Mouse (Mus musculus): ENCODE data around the gene Wdr26. TPM values are rescaled to one million over a fixed set of nuclear protein-coding genes. Genes with fewer than 3 reads are reported as not detected.

Gene Wdr26
- polyA plus RNA-seq, 1 experiment = 16.0 TPM

DNA sequence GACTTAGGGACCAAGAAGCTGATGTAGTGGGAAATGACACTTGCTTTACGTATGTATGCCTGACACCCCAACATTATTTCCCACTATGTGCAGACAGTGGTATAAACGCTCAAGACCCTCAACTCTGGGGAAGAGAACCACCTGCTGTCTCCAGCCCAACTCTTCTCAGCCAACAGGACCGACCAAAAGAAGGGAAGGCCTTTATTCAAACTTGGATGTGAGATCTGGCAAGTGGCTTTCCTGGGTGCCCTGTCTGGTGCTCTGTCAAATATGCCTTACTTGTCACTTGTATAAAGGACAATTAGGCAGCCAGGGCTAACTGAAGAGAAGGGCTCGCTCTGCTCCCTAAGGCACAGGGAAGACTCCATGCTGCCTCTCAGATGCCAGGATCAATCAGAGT, 12.4 kb downstream of the Wdr26 start:
- DNase-seq (ENCODE audit: low read depth, low spot score) = no peak
- whole genome bisulfite sequencing = 90% methylated on average over 4 of the region's 4 CpGs

- DNase-seq (ENCODE audit: low read depth, low spot score) = no peak
- 98% methylated on average over 4 of the region's 4 CpGs for WGBS
These were observed 22.9 kb downstream of the Wdr26 start for GRCm38 (mm10) chr1:181188925-181189324.

GRCm38 (mm10) chr1:181170210-181170609, 41.6 kb downstream of the Wdr26 start:
- WGBS = 41% methylated on average over 8 of the region's 8 CpGs
- no peak for DNase-seq (ENCODE audit: low read depth, low spot score)

DNA sequence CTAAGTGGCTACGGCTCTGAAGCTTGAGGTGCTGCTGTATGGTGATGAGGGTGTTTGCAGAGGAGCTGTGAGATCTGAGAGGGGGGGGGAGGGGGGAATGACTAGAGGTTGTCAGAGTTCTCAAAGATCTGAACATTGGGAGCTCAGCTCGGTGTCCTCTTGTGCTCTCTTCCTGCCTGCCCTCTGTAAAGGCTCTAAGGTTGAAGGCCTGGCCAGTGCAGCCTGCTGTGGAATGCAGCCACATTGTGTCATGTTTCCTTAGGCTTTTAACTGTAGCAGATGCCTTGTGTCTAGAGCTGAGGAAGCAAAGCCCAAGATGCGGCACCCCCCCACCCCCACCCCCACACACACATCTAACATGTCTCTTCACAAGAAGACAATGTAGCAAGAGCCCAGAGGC, 43.4 kb downstream of the Wdr26 start:
- WGBS = 79% methylated on average over 3 of the region's 3 CpGs
- DNase-seq (ENCODE audit: low read depth, low spot score) = no peak

- DNase-seq (ENCODE audit: low read depth, low spot score) = no peak
- WGBS = 80% methylated on average over 2 of the region's 2 CpGs
These were observed 44.0 kb downstream of the Wdr26 start for GRCm38 (mm10) chr1:181167816-181168215.

DNA sequence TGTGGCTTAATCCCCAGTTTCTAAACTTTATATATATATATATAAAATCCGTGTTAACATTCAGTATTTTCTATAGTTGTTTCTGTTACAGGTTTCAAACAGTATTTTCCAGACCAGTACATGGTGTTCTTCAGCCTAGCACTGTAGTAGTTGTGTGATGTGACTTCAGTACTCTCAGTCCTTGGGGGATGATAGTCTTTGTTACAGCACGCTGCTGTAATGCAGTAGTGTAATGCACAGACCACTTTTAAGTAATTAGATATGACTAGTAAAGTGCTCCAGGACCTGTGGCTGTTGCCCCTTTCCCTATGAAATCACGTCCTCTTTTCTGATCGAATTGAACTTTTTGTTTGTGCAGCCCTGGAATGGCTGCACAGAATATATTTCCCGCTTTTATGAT, 60.3 kb downstream of the Wdr26 start:
- WGBS = 17% methylated on average over 5 of the region's 5 CpGs
- DNase-seq (ENCODE audit: low read depth, low spot score) = no peak

DNA sequence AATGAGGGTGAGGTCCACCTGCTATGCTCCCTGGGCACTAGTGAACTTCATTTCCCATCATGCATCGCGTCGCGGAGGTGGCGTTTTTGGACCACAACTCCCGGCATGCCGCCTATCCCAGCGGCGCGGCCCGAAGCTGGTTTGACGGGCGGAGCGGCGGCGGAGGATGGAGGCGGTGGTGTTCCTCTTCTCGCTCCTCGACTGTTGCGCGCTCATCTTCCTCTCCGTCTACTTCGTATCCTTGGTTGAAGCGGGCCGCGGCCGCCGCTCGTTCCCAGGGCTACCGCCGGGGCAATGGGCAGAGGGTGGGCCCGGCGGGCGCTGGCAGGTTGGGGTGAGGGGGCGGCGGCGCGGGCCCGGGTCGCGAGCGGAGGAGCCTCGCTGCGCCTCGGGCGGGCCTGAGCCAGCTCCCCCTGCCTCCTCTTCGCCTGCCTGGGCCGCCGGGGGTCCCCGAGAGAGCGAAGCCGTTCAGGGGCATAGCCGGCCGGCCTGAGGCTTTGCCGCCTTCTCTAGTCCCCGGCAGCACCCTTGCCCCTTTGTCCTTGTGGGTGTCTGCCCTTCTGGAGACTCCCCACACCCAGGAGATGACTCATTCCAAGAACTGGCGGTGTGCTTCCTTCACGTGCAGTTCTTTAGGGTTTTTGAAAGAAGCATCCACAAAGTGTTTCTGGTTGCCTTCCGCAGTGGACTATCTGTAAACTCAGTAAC, 60.8 kb downstream of the Wdr26 start:
- DNase-seq (ENCODE audit: low read depth, low spot score) = peak; percentile 89
- under 1% methylated on average over 59 of the region's 59 CpGs for WGBS

DNA sequence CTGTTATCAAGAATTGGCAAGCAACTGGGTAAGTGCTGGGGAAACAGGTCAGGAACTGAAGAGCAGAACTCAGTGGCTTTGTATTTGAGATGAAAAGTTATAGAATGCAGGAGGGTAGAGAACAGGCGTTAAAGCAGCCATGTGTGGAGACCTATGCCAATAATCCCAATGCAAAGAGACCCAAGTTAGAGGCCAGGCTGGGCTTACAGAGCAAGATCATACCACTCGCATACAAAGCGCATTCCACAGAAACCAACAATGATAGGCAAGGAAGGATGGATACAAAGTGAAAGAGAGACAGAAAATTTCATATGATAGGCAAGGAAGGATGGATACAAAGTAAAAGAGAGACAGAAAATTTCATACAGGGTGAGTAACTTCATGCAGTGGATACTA, 61.4 kb downstream of the Wdr26 start:
- WGBS = 71% methylated on average over 3 of the region's 3 CpGs

DNA sequence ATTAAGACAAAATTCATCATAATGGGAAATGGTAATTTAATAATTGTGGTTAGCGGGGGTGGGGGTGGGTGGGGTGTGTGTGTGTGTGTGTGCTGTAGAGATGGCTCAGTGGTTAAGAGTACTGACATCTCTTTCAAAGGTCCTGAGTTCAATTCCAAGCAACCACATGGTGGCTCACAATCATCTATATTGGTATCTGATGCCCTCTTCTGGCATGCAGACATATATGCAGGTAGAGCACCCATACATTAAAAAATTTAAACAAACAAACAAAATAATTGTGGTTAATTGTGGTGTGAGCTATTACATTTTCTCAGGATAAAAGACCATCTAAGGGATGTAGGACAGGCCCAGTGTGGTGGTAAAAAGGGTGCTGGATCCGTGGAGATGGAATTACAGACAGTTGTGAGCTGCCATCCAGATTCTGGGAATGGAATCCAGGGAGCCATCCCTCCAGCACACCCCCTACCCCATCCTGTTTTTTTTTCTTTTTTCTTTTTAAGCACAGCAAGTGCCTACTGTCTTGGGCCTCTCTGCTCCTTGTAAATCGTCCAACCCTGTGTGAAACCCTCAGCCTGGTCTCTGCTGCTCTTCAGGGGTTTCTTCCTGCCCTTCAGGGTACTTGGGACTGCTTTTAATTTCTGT, 62.3 kb downstream of the Wdr26 start:
- DNase-seq (ENCODE audit: low read depth, low spot score) = no peak
- WGBS = 68% methylated on average over 3 of the region's 3 CpGs

More for the DNA sequence above, 61.4 kb downstream of the Wdr26 start:
- DNase-seq (ENCODE audit: low read depth, low spot score) = no peak

GRCm38 (mm10) chr1:181148540-181148939, 63.3 kb downstream of the Wdr26 start:
- DNase-seq (ENCODE audit: low read depth, low spot score) = peak; percentile 67
- 21% methylated on average over 5 of the region's 5 CpGs for WGBS

DNA sequence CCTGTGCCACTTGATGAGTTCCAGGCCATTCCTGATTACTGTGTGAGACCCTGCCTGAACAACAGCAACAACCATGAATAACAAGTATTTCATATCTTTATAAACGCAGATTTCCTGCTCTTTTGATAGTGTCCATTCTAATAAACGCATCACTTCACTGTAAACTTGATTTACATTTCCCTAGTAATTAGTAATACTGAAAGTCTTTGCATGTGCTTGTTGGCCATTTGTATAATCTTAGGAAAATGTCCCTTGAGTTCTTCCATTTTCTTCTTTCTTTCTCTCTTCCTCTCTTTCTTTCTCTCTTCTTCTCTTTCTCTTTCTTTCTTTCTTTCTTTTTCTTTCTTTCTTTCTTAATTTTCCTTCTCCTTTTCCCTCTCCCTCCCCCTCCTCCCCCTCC, 65.6 kb downstream of the Wdr26 start:
- no peak for DNase-seq (ENCODE audit: low read depth, low spot score)
- 81% methylated on average over 2 of the region's 2 CpGs for WGBS

DNA sequence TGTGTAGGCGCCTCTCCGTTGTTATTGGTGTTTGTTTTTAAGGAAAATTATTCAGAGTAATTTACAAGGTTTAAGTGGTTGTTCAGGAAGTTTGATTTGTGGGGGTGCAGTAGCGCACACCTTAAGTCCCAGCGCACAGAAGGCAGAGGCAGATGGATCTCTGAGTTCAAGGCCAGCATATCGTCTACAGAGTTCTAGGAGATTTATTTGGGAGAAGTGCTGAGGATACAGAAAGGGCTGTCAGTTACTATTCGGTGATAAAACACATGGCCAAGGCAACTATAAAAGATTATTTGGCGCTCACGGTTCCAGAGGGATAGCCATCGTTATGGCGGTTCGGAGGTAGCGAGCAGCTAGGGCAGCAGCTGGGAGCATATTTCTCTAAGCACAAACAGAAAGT, 66.8 kb downstream of the Wdr26 start:
- 2% methylated on average over 12 of the region's 12 CpGs for WGBS
- DNase-seq (ENCODE audit: low read depth, low spot score) = no peak

DNA sequence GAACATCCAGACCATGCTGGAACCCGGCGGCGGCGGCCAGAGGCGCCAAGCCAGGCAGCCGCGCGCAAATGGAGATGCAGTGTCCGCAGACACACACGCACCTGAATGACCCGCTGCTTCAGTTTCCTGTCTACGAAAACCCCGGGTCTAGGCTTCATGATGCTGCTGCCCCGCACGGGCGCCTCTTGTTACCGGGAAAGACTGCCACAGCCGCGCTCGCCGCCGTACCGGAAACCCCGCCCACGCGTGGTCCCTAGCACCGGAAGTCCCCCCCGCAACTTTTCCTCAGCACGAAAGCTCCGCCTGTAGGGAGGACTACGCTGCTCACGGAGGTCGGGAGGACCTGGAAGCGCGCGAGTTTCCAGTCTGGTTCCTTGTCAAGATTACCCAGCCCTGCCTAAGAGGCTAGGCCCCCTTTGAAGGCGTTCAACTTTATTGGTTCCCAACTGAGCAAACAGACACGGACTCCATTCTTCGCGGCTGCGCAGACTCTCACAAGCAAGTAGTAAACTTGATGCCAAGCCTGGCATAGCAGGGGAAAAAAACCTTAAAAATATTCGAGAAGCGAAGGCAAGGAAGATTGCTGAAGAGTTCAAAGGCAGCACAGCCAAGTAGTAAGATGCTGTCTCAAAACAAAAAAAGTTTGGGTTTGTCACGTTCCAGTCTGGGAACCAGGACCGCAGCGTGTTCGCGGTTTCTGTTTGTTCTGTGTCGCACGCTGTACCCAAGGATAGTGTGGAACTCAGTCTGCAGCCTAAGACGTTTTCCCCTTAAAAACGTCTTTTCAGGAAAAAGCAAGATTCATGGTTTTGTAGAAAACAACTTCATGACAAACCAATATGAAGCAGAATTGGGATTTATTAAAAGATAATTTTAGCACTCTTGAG, 67.6 kb downstream of the Wdr26 start, which contains the start of the genes Nvl and Cnih4:
Gene Nvl, minus strand, starts transcription at position 255 of the 887 bp plus-strand sequence.
Gene Cnih4, plus strand, starts transcription at position 744 of the 887 bp plus-strand sequence.
- 1% methylated on average over 52 of the region's 52 CpGs for WGBS
- peak; percentile 76 for DNase-seq (ENCODE audit: low read depth, low spot score)

DNA sequence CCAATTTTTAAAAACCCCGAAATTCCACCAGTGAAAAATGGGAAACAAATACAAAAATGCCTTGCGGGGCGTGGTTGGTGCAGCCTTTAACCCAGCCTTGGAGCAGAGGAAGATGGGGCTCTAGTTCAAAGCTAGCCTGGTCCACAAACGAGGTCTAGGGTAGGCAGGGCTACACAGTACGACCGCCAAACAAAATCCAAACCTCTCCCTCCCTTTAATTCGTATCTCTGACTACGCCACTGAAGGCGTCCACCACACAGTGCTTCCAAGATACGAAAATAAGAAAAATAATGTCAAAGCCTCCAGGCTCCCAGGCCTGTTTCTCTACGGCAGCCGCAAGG, 68.2 kb downstream of the Wdr26 start:
- WGBS = 1% methylated on average over 12 of the region's 12 CpGs

GRCm38 (mm10) chr1:181138730-181139129, 73.1 kb downstream of the Wdr26 start:
- WGBS = 86% methylated on average over 7 of the region's 7 CpGs
- no peak for DNase-seq (ENCODE audit: low read depth, low spot score)

More for the DNA sequence above, 68.2 kb downstream of the Wdr26 start:
- DNase-seq (ENCODE audit: low read depth, low spot score) = no peak

DNA sequence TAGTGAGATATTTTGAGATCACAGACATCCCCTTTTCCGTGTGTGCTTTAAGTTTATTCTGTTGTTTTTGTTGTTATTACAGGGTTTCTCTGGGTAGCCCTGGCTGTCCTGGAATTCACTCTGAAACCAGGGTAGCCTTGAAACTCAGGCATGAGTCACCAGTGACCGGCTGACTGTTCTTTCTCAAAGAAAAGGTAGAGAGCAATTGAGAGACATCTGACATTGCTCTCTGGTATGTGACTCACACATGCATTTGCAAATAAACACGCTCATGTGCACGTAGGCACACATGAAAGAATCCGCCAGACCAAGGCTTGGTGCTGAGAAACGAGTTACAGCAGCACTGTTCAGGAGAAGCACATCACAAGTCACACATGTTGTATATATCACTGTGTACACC, 79.9 kb downstream of the Wdr26 start:
- 84% methylated on average over 6 of the region's 6 CpGs for whole genome bisulfite sequencing
- no peak for DNase-seq (ENCODE audit: low read depth, low spot score)

DNA sequence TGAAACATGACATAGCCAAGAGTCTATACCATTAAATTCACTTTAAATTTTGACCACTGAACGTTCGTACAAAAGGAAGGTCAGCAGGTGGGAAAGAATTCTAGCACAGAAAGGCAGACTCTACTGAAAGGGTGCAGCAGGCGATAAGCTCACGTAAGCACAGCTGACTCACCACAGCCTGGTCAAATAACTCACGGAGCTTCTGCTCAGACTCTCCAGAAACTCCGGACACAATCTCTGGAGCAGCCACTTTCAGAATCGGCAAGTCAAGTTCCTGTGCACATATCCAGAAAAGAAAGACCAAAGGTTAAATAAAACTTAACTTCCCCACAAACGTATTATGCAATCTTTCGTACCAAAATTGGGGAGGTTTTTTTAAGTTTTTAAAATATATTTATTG, 85.0 kb downstream of the Wdr26 start:
- WGBS = 90% methylated on average over 9 of the region's 9 CpGs
- DNase-seq (ENCODE audit: low read depth, low spot score) = no peak

GRCm38 (mm10) chr1:181125916-181126315, 85.9 kb downstream of the Wdr26 start:
- no peak for DNase-seq (ENCODE audit: low read depth, low spot score)
- WGBS = 96% methylated on average over 3 of the region's 3 CpGs

DNA sequence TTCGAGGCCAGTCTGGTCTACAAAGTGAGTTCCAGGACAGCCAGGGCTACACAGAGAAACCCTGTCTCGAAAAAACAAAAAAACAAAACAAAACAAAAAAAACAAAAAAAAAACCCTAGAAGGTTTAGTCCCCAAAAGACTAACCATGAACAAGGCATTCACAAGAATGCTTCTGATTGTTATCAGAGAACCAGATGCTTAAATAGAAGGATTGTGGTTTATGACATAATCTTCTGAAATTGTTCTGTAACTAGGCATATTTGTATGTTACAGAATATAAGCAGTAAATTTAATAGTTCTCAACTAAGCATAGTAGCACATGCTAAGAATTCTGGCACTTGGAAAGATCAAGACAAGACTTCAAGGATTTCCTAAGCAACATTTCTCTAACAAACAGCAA, 87.7 kb downstream of the Wdr26 start:
- DNase-seq (ENCODE audit: low read depth, low spot score) = no peak
- WGBS = 95% methylated on average over 2 of the region's 2 CpGs

Measured in large intestine, adult 2 months (tissue).